Mouse (Mus musculus): ENCODE results near the gene Lsm5. TPM values are rescaled to one million over a fixed set of nuclear protein-coding genes. Genes with fewer than 3 reads are reported as not detected.

The Lsm5 gene
- 133 TPM for polyA plus RNA-seq (2017; shearing (Covaris generic))

DNA sequence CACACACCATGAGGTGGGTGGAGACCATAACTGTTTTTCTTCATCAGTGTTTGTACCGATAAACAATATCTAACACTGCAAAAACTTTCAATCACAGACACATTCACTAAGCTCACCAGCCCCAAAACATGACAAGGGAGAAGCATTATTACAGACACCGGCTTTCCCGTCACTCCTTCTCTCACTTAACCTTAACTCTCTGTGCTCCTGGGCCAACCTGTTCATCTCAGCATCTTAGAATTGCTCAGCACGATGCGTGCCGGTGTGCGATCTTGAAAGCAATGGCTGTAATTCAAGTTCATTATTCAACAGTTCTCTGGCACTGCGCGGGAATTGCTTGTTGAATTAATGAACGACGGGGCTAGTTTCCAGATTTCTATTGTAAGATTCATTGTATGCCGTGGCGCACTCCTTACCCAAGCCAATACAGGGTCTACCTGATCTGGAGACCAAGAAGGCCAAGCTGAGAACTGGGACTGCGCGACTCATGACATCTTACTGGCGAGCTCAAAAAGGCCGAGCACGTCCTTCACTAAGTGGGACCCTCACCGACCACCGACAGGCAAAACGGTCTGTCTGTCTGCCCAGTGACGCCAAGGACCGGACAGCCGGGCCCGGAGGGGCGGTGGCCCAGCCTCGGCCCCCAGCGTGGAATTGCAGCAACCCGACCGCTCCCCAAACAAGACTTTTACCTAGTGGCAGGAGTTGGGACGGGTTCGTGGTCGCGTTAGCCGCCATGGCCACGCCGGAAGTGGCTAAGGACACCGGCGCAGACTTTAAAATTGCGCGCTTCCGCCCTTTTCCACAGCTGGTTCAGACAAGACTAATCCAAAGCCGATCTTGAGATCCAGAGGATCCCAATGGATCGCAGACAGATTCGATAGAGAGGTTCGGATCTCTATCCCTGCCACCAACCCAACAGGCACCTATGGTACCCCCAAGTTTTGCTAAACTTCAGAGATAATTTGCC lies at the start of gene Lsm5:
Gene Lsm5, minus strand, starts transcription at position 780 of the 970 bp plus-strand sequence.

GRCm38 (mm10) chr6:56714574-56715269 lies 10.2 kb upstream of the Lsm5 start, which contains the start of gene Avl9:
Avl9 (plus strand) TSS chr6:56714899.

Other genes with a start within 250 kb of the Lsm5 start
- 0.32 TPM for gene Pde1c, start 135.6 kb downstream of the Lsm5 start, polyA plus RNA-seq (2017; shearing (Covaris generic))
- 31.1 TPM for gene Avl9, start 10.2 kb upstream of the Lsm5 start, polyA plus RNA-seq (2017; shearing (Covaris generic))
- gene Kbtbd2, start 93.1 kb upstream of the Lsm5 start, polyA plus RNA-seq (2017; shearing (Covaris generic)): 67.7 TPM
- gene Fkbp9, start 127.3 kb upstream of the Lsm5 start, polyA plus RNA-seq (2017; shearing (Covaris generic)): 0.07 TPM
- gene Nt5c3, start 219.2 kb upstream of the Lsm5 start, polyA plus RNA-seq (2017; shearing (Covaris generic)): 87.8 TPM
- 0.08 TPM for gene Vmn1r4, start 219.3 kb upstream of the Lsm5 start, polyA plus RNA-seq (2017; shearing (Covaris generic))

Data from CD4-positive, CD25-positive, alpha-beta regulatory T cell (primary cell).